Mouse (Mus musculus): Measurements from ENCODE around the gene Gas8.
"Not testable (repeated sequence)": the region's sequence is repeated elsewhere in the genome, so short reads cannot be mapped to it uniquely, and the experiment has no call there.

The Gas8 gene

GRCm38 (mm10) chr8:123514781-123515539 lies 3.7 kb upstream of the Gas8 start, which contains the start of gene Dbndd1:
Gene Dbndd1, minus strand, starts transcription at chr8:123515463.
- DNase-seq (ENCODE audit: low spot score in 2 of 2) = peak; percentile 12 to 61

GRCm38 (mm10) chr8:123515540-123515897 lies 3.1 kb upstream of the Gas8 start:
- DNase-seq (ENCODE audit: low spot score in 2 of 2) = no peak

GRCm38 (mm10) chr8:123516596-123516995 lies 2.0 kb upstream of the Gas8 start:
- no peak for DNase-seq (ENCODE audit: low spot score in 2 of 2)

GRCm38 (mm10) chr8:123518172-123518571 lies 462 bp upstream of the Gas8 start:
- no peak for DNase-seq (ENCODE audit: low spot score in 2 of 2)

- not testable (repeated sequence) for DNase-seq (ENCODE audit: low spot score in 2 of 2)
Observed at GRCm38 (mm10) chr8:123520048-123520447, 1.4 kb downstream of the Gas8 start.

- no peak for DNase-seq (ENCODE audit: low spot score in 2 of 2)
Observed at GRCm38 (mm10) chr8:123527720-123528489, 9.3 kb downstream of the Gas8 start.

- no peak for DNase-seq (ENCODE audit: low spot score in 2 of 2)
Observed at GRCm38 (mm10) chr8:123536242-123536989, 17.8 kb downstream of the Gas8 start.

GRCm38 (mm10) chr8:123536990-123537380 lies 18.4 kb downstream of the Gas8 start:
- no peak for DNase-seq (ENCODE audit: low spot score in 2 of 2)

- DNase-seq (ENCODE audit: low spot score in 2 of 2) = peak; percentile 25 to 49
Observed at GRCm38 (mm10) chr8:123537641-123538040, 19.0 kb downstream of the Gas8 start.

GRCm38 (mm10) chr8:123564221-123564620 lies 45.6 kb downstream of the Gas8 start:
- DNase-seq (ENCODE audit: low spot score in 2 of 2) = not testable (repeated sequence)

- peak in 1 of 2 experiments; percentile 26 for DNase-seq (ENCODE audit: low spot score in 2 of 2)
Observed at GRCm38 (mm10) chr8:123575386-123575785, 56.8 kb downstream of the Gas8 start.

All from spleen, postnatal 10 days (tissue).